Mouse (Mus musculus): ENCODE data around the gene Shisa6.
"Not testable (repeated sequence)": the region's sequence is repeated elsewhere in the genome, so short reads cannot be mapped to it uniquely, and the experiment has no call there.

Gene Shisa6

DNA sequence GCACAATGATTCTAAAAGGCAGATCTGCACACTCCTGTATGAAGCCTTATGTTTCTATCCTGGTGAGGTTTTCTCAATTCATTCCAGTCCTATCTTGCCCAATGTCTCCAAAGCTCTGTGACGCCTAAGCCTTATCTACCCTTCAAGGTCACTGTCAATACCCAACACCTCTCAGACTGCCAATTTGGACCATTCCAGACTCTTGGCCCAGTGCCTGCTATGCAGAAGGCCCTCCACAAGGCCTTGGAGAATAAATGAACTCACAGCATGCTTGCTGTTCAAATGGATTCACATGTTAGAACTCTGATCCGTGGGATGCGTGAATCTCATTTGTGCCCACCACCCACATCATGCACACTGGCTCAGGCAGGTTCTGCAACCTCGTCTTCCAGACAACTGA lies 38.0 kb downstream of the Shisa6 start:
- DNase-seq (ENCODE audit: low spot score in 2 of 2): peak in 1 of 2 experiments; percentile 21

DNA sequence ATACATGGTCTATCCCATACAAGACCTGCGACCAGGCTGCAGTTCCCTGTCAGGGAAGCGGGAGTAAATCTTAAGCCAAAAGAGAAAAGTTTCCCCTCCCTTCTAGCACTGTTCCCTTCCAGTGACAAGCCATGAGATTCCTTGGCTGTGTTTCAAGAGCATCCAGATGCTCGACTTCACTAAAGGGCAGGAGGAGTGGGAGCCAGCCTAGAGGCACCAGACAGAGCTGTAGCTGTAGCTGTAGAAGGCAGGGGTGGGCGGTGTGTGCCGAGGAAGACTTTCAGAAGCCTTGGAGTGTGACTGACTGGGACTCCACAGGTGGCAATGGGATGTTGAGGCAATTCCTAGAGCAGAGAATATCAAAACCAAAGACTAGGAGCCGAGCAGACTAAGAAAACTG lies 43.3 kb downstream of the Shisa6 start:
- DNase-seq (ENCODE audit: low spot score in 2 of 2): peak; percentile 41 to 59

DNA sequence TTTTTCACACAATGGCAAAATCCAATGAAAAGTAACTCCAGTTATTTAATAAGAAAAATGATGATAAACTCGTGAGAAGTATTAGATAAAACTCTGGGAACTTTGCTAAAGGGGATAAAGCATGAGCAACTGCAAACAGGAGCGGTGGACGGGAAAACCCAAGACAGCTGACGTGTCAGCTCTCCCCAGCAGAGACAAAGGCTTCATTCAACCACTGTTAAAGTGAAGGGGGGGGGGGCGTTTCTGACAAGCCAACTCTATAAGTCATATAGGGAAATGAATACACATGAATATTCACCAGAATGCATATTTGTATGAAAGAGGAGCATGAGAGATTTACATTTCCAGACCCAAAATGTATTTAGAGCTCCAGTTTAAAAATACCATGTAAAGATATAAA lies 83.1 kb downstream of the Shisa6 start:
- no peak for DNase-seq (ENCODE audit: low spot score in 2 of 2)

DNA sequence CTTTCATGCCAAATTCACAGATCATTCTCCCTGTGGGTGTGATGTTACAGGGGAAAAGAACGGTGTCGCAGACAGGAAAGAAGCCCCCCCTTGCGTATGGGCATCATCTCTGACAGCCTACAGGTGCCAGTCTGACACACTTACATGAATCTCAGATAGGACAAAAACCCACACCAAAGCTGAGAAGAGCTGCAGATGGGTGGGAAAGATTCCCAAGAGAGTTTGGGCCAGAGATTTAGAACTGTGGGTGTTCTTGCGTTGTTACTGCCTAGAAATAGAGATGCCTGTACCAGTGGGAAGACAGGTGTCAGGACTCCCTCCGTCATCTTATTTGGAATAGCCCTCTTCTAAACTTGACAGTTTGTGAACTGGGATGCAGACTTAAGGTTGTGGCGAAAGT lies 99.6 kb downstream of the Shisa6 start:
- peak; percentile 24 to 47 for DNase-seq (ENCODE audit: low spot score in 2 of 2)

DNA sequence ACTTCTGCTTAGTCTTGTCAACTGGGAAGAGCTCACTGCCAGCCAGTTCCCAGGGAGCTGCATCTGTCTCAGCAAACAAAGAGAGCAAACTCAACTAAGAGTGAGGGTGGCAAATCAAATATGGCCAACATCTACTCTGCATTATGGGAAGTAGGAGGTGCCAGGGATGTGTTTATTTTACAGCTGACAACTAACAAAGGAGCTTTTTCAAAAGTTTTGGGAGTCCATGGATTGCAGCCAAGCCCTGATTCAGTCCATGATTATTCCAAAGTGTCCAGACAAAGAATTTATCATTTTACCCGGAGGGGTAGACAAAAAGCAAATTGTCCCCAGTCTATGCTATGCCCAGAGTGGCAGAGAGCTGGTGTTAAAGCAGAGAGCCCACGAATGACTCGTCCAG lies 107.5 kb downstream of the Shisa6 start:
- no peak for DNase-seq (ENCODE audit: low spot score in 2 of 2)

DNA sequence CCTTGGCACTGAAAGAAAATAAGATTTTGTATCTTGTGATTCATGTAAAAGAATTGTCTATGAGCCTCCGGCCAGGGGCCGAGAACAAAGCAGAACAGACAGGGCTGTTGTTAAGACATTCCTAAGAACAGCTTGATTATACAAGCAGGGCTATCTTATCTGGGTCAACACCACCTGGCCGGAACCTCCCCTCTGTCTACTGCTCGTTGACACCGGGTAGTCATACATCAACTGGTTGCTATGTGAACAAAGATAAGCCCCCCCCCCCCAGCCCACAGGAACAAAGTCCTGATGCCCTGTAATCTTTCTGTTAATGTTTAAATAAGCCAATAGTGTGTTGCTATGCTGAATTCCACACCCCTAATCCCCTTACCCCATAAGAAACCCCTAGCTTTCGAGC lies 117.0 kb downstream of the Shisa6 start:
- DNase-seq (ENCODE audit: low spot score in 2 of 2): not testable (repeated sequence)

DNA sequence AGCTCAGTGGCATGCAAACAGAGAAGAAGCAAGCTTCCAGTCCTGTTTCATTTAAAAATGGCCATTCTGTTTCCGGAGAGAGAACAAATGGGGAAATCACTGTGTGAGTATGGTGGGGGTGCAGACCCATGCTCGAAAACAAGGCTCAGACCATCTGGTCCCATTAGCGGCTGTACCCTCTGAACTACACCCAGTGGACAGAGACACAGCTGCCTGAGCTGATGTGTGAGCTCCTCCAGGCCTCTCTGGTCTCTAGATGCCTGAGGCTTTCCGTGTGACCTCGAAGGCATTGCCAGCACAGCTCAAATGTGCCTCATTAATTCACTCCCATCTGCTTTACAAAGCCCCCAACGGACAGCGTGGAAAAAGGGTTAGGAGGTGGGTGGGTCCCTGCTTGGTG lies 125.7 kb downstream of the Shisa6 start:
- DNase-seq (ENCODE audit: low spot score in 2 of 2): no peak

DNA sequence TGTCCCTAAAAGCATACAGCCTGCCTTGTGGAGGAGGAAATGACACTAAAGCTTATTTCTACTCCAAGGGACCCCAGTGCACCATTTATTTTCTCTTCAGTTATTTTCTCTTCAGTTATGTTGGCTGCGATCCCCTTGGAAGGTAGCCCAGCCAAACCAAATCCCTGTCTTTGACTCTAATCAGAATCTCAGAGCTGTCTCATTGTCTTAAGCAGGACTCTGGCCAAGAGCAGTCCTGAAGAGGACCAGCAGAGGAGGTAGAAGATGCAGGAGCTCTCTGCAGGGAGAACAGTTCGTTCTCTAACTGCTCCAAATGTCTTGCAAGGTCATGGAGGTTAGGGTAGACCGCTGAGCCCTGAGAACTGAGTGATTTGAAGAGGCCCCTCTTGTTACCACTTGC lies 138.2 kb downstream of the Shisa6 start:
- DNase-seq (ENCODE audit: low spot score in 2 of 2): peak; percentile 52 to 55

DNA sequence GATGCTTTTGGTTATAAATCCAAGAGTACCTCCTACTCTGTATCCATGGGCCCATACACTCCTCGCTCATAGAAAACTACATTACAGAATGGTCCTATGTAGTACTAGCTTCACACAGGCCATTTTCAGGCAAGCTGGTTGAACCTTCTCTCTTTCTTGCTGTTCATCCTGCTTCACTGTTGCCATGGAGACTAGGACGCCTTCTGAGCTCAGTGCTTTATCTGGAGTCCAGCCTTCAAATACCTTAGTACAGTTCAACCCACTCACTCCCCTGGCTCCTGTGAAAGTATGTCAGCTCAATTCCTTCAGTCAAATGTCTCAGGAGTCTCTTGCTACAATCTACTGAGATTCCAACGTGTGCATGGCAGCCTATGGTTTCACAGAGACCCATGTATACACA lies 154.0 kb downstream of the Shisa6 start:
- peak; percentile 47 to 79 for DNase-seq (ENCODE audit: low spot score in 2 of 2)

DNA sequence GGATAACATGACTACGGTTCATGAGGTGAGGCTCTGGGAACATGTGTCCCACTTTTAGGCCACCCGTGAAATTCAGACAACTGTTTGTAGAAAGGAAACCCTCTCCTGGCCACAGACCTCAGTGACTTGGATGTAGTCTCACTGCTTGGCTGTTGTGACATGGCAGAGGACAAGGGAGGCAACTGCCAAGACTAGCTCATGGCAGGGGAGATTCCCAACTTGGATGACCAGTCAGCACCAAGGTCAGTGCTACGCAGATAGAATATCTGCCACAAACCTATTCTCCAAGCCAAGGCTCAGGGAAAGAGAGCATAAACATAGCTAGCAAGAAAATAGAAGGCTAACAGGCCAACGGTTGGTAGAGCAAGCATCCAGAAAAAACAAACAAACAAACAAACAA lies 156.0 kb downstream of the Shisa6 start:
- no peak for DNase-seq (ENCODE audit: low spot score in 2 of 2)

DNA sequence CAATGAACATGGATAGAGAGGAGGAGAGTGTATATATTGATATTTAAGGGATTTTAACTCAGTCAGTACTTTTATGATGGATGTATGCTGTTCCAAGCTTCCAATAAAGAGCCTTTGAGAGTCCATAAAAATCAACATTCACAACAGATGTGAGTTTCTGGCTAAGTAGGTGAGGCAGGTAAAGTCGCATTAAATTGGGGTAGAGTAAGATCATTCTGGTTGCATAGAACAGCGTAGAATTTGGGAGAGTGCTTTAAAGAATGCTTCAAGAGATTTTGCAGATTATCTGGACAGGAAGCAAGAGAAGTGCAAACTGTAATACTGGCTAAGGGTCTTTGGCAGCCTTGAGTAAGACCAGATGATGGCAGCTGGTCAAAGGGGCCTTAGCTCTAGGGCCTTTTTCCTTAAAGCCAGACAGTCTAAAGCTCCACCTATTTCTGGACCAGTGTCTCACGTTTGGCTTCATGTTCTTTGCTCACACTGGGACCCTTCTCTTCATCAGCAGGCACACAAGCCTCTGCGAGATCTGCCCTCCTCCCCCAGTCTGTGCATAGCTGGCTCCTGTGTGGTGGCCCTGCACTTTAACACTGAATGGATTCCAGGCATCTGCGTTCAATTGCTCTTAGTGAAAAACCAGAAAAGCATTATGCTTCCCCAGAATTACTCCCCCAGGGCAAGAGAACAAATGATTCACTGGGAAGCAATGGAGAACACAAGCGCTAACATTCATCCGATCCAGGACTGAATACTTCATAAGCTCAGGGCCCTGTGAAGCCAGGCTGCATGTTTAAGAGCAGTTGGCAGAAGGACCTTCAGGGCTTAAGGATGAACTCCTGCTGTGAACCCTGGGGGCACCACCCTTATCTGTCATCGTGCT lies 158.7 kb downstream of the Shisa6 start:
- no peak for DNase-seq (ENCODE audit: low spot score in 2 of 2)

DNA sequence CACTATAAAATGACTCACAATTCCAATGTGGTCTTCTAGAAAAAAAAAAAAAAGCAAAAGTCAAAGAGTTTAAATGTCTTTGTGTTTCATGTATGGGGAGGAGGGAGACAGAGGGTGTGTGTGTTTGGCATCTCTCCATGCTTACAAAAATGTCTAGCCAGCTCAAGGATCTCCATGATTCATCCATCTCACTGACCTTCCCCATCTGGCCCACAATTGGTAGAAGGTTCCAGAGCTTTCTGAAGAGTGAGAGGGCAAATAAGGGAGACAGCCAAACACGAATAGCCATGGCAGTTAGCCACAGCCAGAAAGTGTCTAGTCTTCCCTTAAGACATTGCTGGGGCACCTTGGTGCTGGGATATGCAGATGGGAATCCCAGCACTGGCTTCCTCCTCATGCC lies 166.0 kb downstream of the Shisa6 start:
- DNase-seq (ENCODE audit: low spot score in 2 of 2): no peak

DNA sequence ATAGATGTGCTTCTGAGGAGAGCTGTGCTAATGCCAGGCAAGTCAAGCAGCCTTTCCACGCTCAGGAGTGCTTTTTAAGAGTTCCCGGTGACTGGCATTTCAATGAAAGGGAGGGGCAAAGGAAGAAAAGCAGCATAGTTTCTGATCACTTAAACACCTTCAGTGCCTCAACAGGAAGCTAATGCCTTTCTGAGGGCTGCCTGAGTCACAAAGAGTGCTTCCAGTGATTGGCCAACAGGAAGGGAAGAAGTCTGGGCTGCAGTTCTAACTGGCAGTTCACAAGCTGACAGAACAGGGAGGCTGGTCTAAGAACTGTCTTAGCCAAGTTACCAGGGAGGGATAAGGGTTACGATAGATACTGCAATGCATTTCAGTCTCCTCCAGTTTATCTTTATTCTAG lies 180.9 kb downstream of the Shisa6 start:
- no peak for DNase-seq (ENCODE audit: low spot score in 2 of 2)

DNA sequence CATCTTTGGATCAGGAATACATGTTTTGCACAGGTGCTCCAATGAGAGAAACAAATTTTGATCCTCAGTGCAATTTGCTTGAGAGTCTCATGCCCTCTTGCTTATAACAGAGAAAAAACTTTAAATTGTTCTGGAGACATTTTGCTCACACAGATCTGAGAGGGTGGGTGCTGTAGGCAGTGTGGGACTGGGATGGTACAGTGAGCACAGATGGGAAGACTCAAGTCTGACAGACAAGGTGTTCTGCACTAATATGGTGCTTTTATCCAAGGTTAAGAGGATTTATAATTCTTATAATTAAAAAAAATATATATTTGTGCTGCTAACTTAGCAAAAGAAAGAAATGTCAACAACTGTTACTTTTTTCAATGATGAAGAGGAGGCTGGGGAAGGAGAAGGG lies 189.5 kb downstream of the Shisa6 start:
- no peak for DNase-seq (ENCODE audit: low spot score in 2 of 2)

DNA sequence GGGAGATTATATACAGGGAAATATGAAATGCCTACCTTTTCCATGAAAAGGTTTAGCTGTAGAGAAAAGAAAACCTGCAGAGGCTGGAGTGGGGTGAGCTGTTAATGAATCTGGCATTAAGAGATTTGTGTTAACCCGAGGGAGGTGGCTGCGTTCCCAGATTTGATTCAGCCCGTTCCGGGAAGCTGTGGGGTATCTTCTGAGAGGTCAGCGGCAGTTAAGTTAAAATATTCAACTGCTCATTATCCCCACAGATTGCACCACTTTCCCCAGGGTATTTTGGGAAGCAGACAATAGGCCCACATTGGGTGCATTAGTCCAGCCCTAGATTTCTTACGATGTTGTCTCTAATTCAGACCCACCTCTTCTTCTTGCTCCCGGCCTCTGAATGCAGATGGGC lies 213.0 kb downstream of the Shisa6 start:
- peak; percentile 32 to 45 for DNase-seq (ENCODE audit: low spot score in 2 of 2)

DNA sequence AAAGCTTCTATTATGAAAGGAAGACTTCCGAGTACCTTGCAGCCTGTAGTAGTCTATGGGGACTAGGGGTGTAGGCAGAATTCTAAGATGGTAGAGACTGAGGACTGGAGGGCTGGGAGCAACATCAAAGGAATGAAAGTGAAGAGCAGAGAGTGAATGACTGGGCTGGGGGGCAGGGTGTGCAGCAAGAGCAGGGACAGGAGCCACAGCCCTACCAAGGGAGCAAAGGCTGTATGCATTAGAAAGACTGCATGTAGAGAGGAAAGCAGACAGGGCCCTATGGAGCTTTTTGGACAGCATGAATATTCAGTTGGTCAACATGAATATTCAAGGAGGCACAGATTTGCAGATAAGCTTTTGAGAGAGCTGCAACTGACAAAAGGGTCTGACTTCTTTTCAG lies 221.4 kb downstream of the Shisa6 start:
- DNase-seq (ENCODE audit: low spot score in 2 of 2): no peak

DNA sequence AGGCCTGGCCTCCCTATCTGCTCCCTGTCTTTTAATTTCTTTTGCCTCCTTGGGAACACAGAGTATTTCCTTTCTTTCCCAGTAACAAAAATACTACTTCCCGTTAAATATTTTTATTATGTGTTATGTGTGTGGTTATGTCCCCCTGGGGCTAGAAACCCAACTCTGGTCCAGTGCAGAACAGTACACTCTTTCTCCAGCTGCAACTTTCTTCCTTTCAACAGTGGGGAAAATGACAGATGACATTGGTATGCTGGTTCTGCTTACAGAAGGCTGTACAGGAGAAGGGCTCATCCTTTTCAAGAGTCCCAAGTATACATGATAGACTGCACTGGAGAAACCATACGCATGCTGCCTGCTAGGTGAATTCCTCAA lies 251.1 kb downstream of the Shisa6 start:
- DNase-seq (ENCODE audit: low spot score in 2 of 2): no peak

DNA sequence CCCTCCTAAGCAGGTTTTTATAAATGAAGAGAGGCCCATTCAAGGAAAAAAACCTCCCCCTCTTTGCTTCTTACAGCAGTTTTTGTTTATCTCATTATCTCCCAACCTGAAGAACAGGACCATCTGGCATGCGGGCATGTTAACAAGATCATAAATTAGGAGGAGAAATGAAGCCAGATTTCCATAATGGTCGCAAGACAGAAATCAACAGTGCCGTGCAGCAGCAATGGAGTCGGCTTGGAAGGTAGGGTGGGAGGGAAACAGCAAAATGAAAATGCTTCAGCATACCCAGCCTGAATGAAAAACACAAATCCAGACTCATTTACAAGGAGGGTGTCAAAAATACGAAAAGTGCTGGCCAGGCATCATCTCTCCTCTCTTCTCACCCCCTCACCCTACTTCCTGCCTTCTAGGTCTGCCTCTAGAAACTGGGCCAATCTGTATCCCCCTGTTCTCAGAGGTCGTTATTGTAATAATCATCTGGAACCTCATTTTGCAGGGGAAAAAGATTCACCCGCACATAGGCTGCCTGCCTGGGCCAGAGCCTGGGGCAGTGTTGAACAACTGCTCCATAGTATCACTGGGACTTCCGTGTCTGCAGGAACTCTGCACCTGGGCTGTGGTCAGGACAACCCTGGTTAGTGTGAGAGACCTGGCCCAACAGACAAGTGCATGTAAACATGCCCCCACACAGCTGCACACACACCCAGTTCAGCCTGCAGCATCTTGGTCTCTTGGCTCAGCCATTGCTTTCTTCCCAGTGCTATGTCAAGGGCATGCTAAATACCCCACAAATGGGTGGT lies 251.7 kb downstream of the Shisa6 start:
- peak; percentile 41 to 47 for DNase-seq (ENCODE audit: low spot score in 2 of 2)

DNA sequence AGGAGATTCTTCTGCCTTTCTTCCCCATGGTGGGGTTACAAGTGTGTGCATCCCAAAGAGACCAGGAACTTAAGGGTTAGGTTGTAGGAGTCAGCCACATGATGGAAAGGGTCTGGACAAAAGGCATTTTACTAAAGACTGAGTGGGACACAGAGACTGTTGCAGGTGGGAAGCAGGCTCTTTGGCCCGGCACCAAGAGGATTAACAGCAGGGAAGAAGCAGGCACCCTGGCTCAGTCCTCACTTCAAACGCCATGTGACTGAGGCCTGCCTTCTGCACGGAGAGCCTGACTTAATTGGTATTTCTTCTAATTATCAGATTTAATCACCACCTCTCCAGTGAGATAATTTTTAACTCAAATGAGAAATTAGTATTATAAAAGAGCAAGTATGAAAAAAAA lies 258.7 kb downstream of the Shisa6 start:
- DNase-seq (ENCODE audit: low spot score in 2 of 2): peak in 1 of 2 experiments; percentile 23

DNA sequence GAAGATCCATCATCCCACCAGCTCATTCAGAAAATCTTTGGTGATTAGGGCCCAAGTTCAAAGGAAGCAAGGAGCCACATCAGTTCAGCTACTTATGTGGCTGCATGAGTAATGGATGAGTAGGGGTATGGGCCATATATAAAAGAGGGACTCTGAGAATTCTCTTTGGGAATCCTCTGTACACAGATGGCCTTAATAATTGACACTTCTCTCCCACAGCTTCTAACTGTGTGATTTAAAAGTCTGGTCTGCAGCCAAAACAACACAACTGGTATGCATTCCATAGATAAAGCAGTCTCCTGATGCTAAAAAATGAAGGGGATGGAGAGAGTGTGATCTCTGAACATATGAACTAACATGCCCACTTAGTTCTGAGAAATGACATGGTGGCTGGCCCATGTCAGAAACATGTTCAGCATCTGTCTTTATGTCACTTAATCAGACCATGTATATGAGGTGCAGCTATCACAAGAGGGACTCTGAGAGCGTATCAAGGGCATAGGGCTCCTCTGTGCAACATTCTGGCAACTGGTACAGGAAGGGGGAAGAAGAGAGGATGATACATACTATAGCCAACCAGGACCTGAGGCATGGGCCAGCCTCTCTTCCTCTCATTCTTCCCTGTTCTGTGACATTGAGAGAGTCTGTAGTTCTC lies 260.3 kb downstream of the Shisa6 start:
- no peak for DNase-seq (ENCODE audit: low spot score in 2 of 2)

DNA sequence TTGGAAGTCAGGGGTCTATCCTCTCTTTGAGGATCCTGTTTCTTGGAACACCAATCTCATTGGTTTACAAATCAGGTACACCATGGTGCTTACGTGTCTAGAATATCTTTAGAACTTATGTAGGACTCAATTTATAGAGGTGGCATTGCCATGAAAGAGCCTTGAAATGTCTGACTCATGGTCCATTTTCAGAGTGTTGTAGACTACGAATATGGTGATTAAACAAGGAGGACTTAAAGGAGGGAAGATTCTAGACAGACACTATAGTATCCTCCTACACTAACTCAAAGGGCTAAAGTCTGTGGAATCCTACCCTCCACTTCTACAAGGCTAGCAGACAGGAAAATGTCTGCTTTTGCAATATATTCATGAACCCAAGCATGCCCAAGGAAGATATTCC lies 265.6 kb downstream of the Shisa6 start:
- DNase-seq (ENCODE audit: low spot score in 2 of 2): no peak

DNA sequence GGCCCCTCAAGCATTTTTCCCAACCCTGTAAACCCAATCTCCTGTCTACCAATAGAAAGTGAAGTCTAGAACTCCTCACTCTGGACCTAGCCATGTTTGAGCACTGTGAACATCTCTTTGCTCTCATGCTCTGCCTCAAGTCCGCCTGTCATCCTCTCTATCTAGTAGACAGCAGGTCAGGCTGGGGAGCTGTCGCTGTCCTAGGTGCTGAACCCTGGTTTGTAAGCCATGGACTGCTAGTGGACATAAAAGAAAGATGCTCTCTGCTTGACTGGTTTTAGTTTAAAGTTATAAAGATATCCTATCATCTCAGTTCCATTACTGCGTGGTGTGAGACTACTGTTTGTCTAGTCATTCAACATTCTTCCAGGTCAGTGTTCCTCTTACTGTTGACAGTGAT lies 266.9 kb downstream of the Shisa6 start:
- no peak for DNase-seq (ENCODE audit: low spot score in 2 of 2)

DNA sequence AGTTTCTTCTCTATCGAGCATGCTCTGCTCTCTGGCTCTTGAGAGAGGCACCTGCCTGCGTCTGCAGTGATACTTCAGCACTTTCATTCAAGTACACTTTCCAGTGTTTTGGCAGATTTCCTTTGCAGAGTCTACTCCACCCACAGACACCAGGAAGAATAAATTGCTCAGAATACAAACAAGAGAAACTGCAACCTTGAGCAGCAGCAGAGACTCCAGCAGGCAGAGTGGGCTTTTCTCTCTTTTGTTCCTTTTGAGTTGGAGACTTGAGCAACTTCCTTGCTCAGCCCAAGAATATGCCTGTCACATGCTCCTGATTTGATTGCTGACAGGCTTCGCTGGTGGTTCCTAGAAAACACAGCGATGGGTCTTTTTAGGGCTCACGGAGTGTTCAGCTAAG lies 278.6 kb downstream of the Shisa6 start:
- DNase-seq (ENCODE audit: low spot score in 2 of 2): peak; percentile 33 to 34
